ENCODE assay signal across 10 mouse cellular contexts in the genomic region with DNA sequence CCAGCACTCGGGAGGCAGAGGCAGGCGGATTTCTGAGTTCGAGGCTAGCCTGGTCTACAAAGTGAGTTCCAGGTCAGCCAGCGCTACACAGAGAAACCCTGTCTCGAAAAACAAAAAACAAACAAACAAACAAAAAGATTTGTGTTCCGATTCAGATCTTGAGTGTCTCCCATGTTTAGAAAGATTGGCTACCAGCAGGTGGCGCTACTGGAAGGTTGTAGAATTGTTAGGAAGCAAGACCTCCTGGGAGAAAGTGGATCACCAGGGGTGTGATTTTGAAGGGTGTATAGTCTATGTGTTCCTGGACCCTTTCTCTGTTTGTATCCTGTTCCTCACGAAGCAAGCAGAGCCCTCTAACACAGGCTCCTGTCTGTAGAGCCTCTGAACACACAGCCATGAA. TPM values are rescaled to one million over a fixed set of nuclear protein-coding genes. Genes with fewer than 3 reads are reported as not detected.
DNase-seq lines count a peak whose midpoint lies in the region; ATAC-seq and TF ChIP-seq lines count a peak whose summit lies in the region.
"Had no signal": no experiment of that assay in that cellular context is flagged by ENCODE, and none has a peak within 500 bp of the region (broad histone marks: within the 10 kb centered on the region; RNA-seq: fewer than 3 reads in every experiment).

No protein-coding gene starts in this region.

- POLR2A ChIA-PET in Patski (lab: Charles Lee) = no interaction called here

- CTCF ChIA-PET in Patski (lab: Charles Lee) = interaction anchor here (1.0 kb wide), 1 partner anchor 47 kb away, joined by 3 read pairs; no protein-coding TSS in a partner anchor

- no peaks in the 10 kb centered on the region for H3K27me3 ChIP-seq in midbrain, postnatal 0 days (ENCODE audit: insufficient read depth, low read length)
- no peaks in the 10 kb centered on the region for H3K27me3 ChIP-seq in midbrain, embryonic 15.5 days (replicated peaks)
- H3K27me3 ChIP-seq in Patski = peaks cover 38% of the 10 kb centered on the region
- H3K27me3 ChIP-seq in splenic B cell, adult 2 months (ENCODE audit: control insufficient read depth, insufficient read depth, low read length, poor library complexity, severe bottlenecking) = no peaks in the 10 kb centered on the region
- no peaks in the 10 kb centered on the region for H3K27me3 ChIP-seq in midbrain, embryonic 10.5 days (ENCODE audit: low read depth, poor library complexity, severe bottlenecking)
- H3K27me3 ChIP-seq: heart, embryonic 15.5 days; liver, embryonic 15.5 days had no signal

- H3K4me1 ChIP-seq in midbrain, postnatal 0 days (ENCODE audit: insufficient read depth, low read length) = no peaks in the 10 kb centered on the region
- no peaks in the 10 kb centered on the region for H3K4me1 ChIP-seq in midbrain, embryonic 15.5 days
- H3K4me1 ChIP-seq in midbrain, embryonic 10.5 days = peaks cover 8% of the 10 kb centered on the region
- H3K4me1 ChIP-seq: liver, embryonic 15.5 days had no signal

- peak; percentile 61 for TF ChIP-seq CTCF in midbrain, postnatal 0 days (IDR thresholded peaks at IDR 0.05)
- TF ChIP-seq CTCF in Patski (IDR thresholded peaks at IDR 0.05) = peak; percentile 63

- no peak overlapping the region for H3K4me3 ChIP-seq in midbrain, postnatal 0 days (ENCODE audit: low read depth, low read length)
- no peak overlapping the region for H3K4me3 ChIP-seq in midbrain, embryonic 15.5 days
- no peak overlapping the region for H3K4me3 ChIP-seq in midbrain, embryonic 10.5 days
- H3K4me3 ChIP-seq: heart, embryonic 15.5 days; liver, embryonic 15.5 days had no signal

- H3K36me3 ChIP-seq in midbrain, postnatal 0 days (ENCODE audit: insufficient read depth, low read length) = no peaks in the 10 kb centered on the region
- no peaks in the 10 kb centered on the region for H3K36me3 ChIP-seq in midbrain, embryonic 15.5 days (replicated peaks)
- no peaks in the 10 kb centered on the region for H3K36me3 ChIP-seq in splenic B cell, adult 2 months (ENCODE audit: control insufficient read depth, insufficient read depth, low read length, poor library complexity, severe bottlenecking)
- H3K36me3 ChIP-seq in midbrain, embryonic 10.5 days = no peaks in the 10 kb centered on the region
- H3K36me3 ChIP-seq: heart, embryonic 15.5 days; liver, embryonic 15.5 days had no signal

- H3K9ac ChIP-seq in midbrain, postnatal 0 days (replicated peaks; ENCODE audit: low read length, poor library complexity, severe bottlenecking) = no peak overlapping the region
- no peak overlapping the region for H3K9ac ChIP-seq in midbrain, embryonic 15.5 days
- H3K9ac ChIP-seq: heart, embryonic 15.5 days; liver, embryonic 15.5 days had no signal

- H3K9me3 ChIP-seq in midbrain, postnatal 0 days (ENCODE audit: low read length) = no peaks in the 10 kb centered on the region
- H3K9me3 ChIP-seq in midbrain, embryonic 15.5 days = no peaks in the 10 kb centered on the region
- H3K9me3 ChIP-seq in midbrain, embryonic 10.5 days (replicated peaks) = no peaks in the 10 kb centered on the region
- H3K9me3 ChIP-seq: heart, embryonic 15.5 days; liver, embryonic 15.5 days had no signal

- ATAC-seq in midbrain, postnatal 0 days (ENCODE audit: low FRiP score) = no peak
- no peak for ATAC-seq in midbrain, embryonic 15.5 days (replicated peaks)
- ATAC-seq in Patski = no peak

- DNase-seq in gastrocnemius, adult 18-20 months (ENCODE audit: low spot score) = peak; percentile 34
- no peak for DNase-seq in gastrocnemius, postnatal 25 days
- DNase-seq in midbrain, postnatal 0 days (ENCODE audit: low spot score) = no peak
- no peak for DNase-seq in Patski (ENCODE audit: low read depth, low spot score)
- DNase-seq in heart, postnatal 10 days = peak; percentile 18 to 67
- DNase-seq in splenic B cell, adult 2 months (ENCODE audit: low read depth, low spot score) = peak; percentile 61
- DNase-seq in midbrain, embryonic 10.5 days (ENCODE audit: low spot score) = no peak

- no peak overlapping the region for H3K4me2 ChIP-seq in midbrain, postnatal 0 days (ENCODE audit: low read depth, low read length, poor library complexity, severe bottlenecking)
- H3K4me2 ChIP-seq in midbrain, embryonic 15.5 days = no peak overlapping the region
- H3K4me2 ChIP-seq: heart, embryonic 15.5 days; liver, embryonic 15.5 days had no signal

- WGBS in midbrain, postnatal 0 days = 85% methylated on average over 8 of the region's 8 CpGs
- WGBS in midbrain, embryonic 15.5 days = 89% methylated on average over 8 of the region's 8 CpGs
- 79% methylated on average over 8 of the region's 8 CpGs for WGBS in midbrain, embryonic 10.5 days

- intact Hi-C loops in heart, postnatal 10 days (cut with DNase I) = loop anchor here (5.0 to 10.0 kb wide), 2 partner anchors 129 to 256 kb away; no protein-coding TSS in a partner anchor

- no peak overlapping the region for H3K27ac ChIP-seq in midbrain, postnatal 0 days (ENCODE audit: low read depth, low read length)
- no peak overlapping the region for H3K27ac ChIP-seq in midbrain, embryonic 15.5 days
- H3K27ac ChIP-seq in midbrain, embryonic 10.5 days (replicated peaks) = no peak overlapping the region
- H3K27ac ChIP-seq: heart, embryonic 15.5 days; liver, embryonic 15.5 days had no signal

- in situ Hi-C loops in Patski (cut with MboI; ENCODE audit: low pct_unique_long_range_greater_than_20kb) = loop anchor here (25.0 kb wide), 1 partner anchor 254 kb away; the partner anchor contains the start of gene Foxi1

RNA-seq across cellular contexts. Expression of gene Kcnmb1, which starts 4.1 kb away (rescaled TPM):
- under 1 TPM; 0.26 to 0.27 TPM for total RNA-seq in gastrocnemius, adult 18-20 months (2021)
- under 1 TPM in 1 of 2 experiments, not detected in 1; 0.51 TPM for total RNA-seq in gastrocnemius, postnatal 25 days (2021)
- total RNA-seq in midbrain, postnatal 0 days (2014; rRNA removed) = 0.11 TPM in 1 of 2 replicates, not detected in the other
- 0.07 and 0.20 TPM in 2 replicates for polyA plus RNA-seq in midbrain, postnatal 0 days (2015; fragmentation: Nextera tagmentation; extraction: Ambion mirVana)
- 0.20 and 0.21 TPM in 2 replicates for polyA plus RNA-seq in midbrain, embryonic 15.5 days (2015; fragmentation: Nextera tagmentation; extraction: Ambion mirVana)
- not detected for polyA plus RNA-seq in Patski (2021)
- total RNA-seq in heart, postnatal 10 days (2021) = 1 to 10 TPM in 1 of 2 experiments, under 1 TPM in 1; 0.99 to 1.2 TPM
- 0.19 and 0.25 TPM in 2 replicates for polyA plus RNA-seq in midbrain, embryonic 10.5 days (2016; fragmentation: Nextera tagmentation; extraction: Ambion mirVana)
- polyA plus RNA-seq: liver, embryonic 15.5 days had no signal

RNA-seq across cellular contexts. Expression of gene Kcnip1, which starts 34.2 kb away (rescaled TPM):
- total RNA-seq in gastrocnemius, adult 18-20 months (2021) = under 1 TPM in 1 of 2 experiments, not detected in 1; 0.12 TPM
- not detected for total RNA-seq in gastrocnemius, postnatal 25 days (2021)
- 93.8 and 102 TPM in 2 replicates for total RNA-seq in midbrain, postnatal 0 days (2014; rRNA removed)
- 145 TPM in 2 replicates for polyA plus RNA-seq in midbrain, postnatal 0 days (2015; fragmentation: Nextera tagmentation; extraction: Ambion mirVana)
- 86.6 and 92.9 TPM in 2 replicates for polyA plus RNA-seq in midbrain, embryonic 15.5 days (2015; fragmentation: Nextera tagmentation; extraction: Ambion mirVana)
- polyA plus RNA-seq in Patski (2021) = not detected
- not detected for total RNA-seq in heart, postnatal 10 days (2021)
- 5.8 and 8.1 TPM in 2 replicates for polyA plus RNA-seq in midbrain, embryonic 10.5 days (2016; fragmentation: Nextera tagmentation; extraction: Ambion mirVana)
- polyA plus RNA-seq: heart, embryonic 15.5 days had no signal

Comparison
In these comparisons a context has a peak if more than half of its experiments do, and no peak if none do; other contexts are left out.
1. DNase-seq: peak in gastrocnemius, adult 18-20 months (single experiment), heart, postnatal 10 days (2 of 2) and splenic B cell, adult 2 months (single experiment); none in gastrocnemius, postnatal 25 days (single experiment), midbrain, postnatal 0 days (single experiment), Patski (single experiment) and midbrain, embryonic 10.5 days (single experiment).
2. RNA of gene Kcnip1, which starts 34.2 kb away (total RNA-seq): 93.8 to 102 TPM in midbrain, postnatal 0 days; 0.12 TPM in gastrocnemius, adult 18-20 months, not detected in heart, postnatal 10 days and not detected in gastrocnemius, postnatal 25 days; every median in the first group is over 10 times any median in the second.